Mouse (Mus musculus) kidney, embryonic 16.5 days (tissue): ENCODE data around the gene Calm2. TPM values are rescaled to one million over a fixed set of nuclear protein-coding genes. Genes with fewer than 3 reads are reported as not detected.

Experiments
- polyA plus RNA-seq: library from polyadenylated mRNA; unstranded; fragments of >200 nt; fragmentation: Nextera tagmentation; extraction: Ambion mirVana; gene quantifications from 2 replicates; pipeline ENCODE4 v1.2.1, GENCODE M21; 2015

Gene Calm2
- polyA plus RNA-seq, 1 experiment from 2014 or later = 1,124 TPM

Other genes starting within 250 kb of the Calm2 start
- 132 and 151 TPM in 2 replicates for gene Mcfd2, start 181.0 kb downstream of the Calm2 start, polyA plus RNA-seq
- 8.7 and 9.4 TPM in 2 replicates for gene Ttc7, start 164.0 kb downstream of the Calm2 start, polyA plus RNA-seq
- gene Stpg4, start 19.2 kb downstream of the Calm2 start, polyA plus RNA-seq = 0.60 TPM in 1 of 2 replicates, not detected in the other
- 313 and 317 TPM in 2 replicates for gene Epcam, start 189.0 kb upstream of the Calm2 start, polyA plus RNA-seq
- gene Msh2, start 225.4 kb upstream of the Calm2 start, polyA plus RNA-seq = 95.5 and 98.6 TPM in 2 replicates